Mouse (Mus musculus) layer of hippocampus, postnatal 14 days (tissue): ENCODE results near the gene Tuba1b. TPM values are rescaled to one million over a fixed set of nuclear protein-coding genes. Genes with fewer than 3 reads are reported as not detected.
"Not testable (repeated sequence)": the region's sequence is repeated elsewhere in the genome, so short reads cannot be mapped to it uniquely, and the experiment has no call there.

Experiments
- DNase-seq, 2 experiments: peaks; one replicate each; pipeline ENCODE4 v3.0.0; 2021 to 2022; ENCODE audit warnings: low spot score in 2 of 2, mixed read lengths in 1 of 2
- total RNA-seq, 2 experiments: library from RNA; stranded (reverse); gene quantifications; 2 replicates each; pipeline ENCODE4 v1.2.3; 2021

Tuba1b gene
- total RNA-seq, 2 experiments from 2014 or later: 661 to 671 TPM

GRCm38 (mm10) chr15:98954425-98955253 is 20.3 kb upstream of the Tuba1b start:
- peak; percentile 59 to 65 for DNase-seq

DNA sequence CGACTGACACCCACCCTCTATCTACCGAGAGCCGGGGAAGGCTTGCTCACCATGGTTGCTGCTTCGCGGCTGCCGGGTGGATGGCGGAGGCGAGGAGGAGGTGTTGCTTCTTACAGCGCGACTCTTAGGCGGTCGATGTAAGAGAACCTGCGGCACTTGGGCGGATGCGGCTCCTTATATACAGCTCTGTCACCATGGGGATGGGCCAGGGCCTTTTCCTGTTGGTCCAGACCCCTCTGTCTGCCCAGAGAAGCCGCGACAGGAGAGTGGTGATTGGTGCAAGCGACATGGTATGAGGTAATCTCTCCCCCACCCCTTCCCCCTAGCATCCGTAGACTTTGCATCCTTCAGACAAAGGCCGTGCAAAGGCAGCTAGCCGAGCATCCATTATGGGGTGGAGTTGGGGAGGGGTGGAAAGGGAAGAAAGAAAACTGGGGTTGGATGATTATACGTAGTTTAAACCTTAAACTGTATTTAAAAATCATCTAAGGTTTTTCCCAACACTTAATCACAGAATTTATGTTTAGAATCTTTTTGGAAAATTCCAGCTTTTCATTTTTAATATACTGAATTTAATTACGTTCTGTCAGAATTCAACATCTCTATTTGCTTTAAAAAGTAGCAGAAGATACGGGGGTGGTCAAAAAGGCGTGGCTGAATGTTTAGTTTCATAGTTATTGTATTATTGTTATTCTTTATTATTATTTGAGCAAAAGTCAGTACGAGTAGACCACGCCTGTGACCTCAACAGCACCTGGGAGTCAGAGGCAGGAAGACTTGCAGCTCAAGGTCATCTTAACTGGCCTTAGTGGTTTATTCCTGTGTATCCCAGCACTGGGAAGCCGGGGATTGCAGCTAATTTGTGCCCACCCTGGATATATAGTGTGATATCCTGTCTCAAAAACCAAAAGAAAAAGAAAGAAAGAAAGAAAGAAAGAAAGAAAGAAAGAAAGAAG is 19.3 kb upstream of the Tuba1b start, which contains the start of the genes Gm49450 and Tuba1a:
Gm49450 (minus strand) TSS at position 151 of the 956 bp plus-strand sequence.
Tuba1a (minus strand) TSS at position 303 of the 956 bp plus-strand sequence.
- peak; percentile 96 to 98 for DNase-seq

GRCm38 (mm10) chr15:98952751-98953400 is 18.5 kb upstream of the Tuba1b start:
- peak; percentile 39 to 61 for DNase-seq

DNA sequence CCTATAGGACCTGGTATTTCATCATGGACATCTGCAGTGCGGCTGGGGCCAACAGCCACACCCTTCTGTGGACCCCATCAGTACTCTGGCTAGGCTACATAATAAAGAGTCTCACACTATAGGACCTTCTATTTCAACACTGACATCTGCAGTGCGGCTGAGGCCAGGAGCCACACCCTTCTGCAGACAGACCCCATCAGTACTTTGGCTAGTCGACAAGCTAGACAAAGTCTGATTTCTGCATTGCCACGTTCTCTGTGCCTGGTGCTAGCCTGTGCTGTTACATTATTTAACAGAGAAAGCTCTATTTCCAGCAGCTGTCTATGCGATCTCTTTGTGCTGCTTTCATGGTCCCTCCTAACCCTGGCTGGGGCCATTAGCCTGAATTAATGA is 17.7 kb upstream of the Tuba1b start:
- no peak for DNase-seq

- not testable (repeated sequence) for DNase-seq
Observed at GRCm38 (mm10) chr15:98951122-98952062, 17.0 kb upstream of the Tuba1b start.

DNA sequence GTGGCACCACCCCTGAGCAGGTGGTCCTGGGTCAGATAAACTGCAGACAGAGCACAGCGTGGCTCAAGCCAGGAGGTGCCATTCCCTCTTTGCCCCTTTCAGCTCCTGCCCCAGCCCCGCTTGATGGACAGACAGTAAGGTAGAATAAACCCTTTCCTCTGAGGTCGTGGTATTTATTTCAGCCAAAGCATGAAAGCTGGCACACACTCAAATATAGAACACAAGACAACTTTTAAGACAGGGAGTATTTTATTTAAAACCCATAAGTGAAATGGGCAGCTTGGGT is 15.2 kb upstream of the Tuba1b start:
- DNase-seq: no peak

DNA sequence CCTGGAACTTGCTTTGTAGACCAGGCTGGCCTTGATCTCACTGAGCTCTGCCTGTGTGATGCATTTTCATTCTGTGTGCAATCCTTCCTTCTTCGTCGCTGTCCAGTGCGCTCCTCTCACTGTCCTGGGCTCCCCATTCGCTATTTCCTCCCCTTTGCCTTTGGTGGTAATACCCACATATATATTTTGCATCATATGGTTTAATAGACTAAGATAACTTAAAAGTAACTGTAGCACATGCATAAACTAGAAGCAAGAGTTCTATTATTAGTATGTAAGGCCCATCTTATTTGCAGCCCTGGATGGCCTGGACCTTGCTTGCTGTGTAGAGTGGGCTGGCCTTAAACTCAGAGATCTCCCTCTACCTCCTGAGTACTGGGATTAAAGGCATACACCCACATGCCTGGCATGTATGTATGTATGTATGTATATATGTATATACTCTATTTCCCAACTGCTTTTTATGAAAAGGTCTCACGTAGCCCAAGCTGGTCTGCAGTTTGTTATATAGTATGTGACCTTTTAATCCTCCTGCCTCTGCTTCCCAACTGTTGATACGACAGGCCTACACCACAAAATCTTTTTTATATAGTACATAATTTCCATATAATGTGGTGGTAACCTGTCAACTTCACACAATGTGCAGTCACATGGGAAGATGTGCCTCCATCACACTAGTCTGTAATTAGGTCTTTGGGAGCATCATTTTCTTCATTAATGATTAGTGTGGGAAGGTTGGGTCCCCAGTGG is 14.7 kb upstream of the Tuba1b start:
- no peak for DNase-seq

DNA sequence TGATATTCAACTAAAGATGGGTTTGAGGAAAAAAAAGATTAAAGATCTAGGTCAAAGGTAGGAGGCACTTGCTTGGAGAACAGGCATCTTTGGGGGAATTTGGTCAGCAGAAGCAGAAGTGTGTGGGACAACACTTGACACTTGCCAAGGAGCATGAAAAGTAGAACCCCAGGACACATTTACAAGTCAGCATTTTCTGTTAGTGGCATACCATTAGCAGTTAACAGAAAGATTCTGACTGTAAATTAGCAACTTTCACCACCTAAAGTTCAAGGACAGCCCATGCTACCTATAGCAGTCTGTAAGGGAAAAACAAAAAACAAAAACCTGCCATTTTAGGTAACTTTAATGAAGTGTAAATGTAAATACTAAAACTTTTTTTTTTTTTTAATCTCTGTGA is 14.0 kb upstream of the Tuba1b start:
- no peak for DNase-seq

- DNase-seq: no peak
Observed at GRCm38 (mm10) chr15:98947884-98948283, 13.5 kb upstream of the Tuba1b start.

- DNase-seq: no peak
Observed at GRCm38 (mm10) chr15:98943133-98943532, 8.8 kb upstream of the Tuba1b start.

DNA sequence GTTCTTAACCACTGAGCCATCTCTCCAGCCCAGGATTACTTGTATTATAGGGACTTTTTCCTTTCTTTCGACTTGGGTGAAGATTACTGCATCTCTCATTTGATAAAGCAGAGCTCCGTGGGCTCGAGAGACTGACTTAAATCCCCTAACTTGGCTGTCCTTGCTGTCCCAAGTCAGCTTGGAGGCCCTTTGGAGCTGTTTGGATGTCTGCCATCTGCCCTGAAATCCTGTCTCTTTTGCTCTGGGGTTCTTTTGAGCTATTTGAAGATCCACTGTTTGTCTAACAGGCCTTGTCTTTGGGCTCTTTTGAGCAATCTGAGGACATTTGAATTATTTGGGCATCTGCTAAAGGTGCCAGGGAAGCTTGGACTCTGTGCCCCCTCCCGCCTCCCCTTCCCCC is 7.7 kb upstream of the Tuba1b start:
- DNase-seq: no peak

GRCm38 (mm10) chr15:98941539-98941938 is 7.2 kb upstream of the Tuba1b start:
- DNase-seq: no peak

GRCm38 (mm10) chr15:98940816-98941215 is 6.5 kb upstream of the Tuba1b start:
- DNase-seq: no peak

DNA sequence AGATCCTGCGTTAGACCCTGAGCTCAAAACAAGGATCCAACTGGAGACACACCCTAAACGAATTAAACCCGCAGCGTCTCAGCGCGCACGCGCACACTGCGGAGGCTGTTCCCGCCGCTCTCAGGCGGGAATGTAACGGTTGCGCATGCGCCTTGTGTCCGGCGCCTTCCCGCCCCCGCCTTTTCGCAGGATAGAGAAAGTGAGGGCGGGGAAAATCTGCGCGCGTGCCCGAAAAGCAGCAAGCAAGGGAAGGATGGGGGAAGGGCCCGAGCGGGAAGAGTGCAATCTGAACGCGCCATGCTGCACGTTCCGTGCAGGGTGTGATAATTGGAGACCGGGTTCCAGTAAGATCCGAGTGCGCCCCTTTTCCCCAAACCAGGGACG is 540 bp downstream of the Tuba1b start:
- peak; percentile 91 to 97 for DNase-seq

- DNase-seq: not testable (repeated sequence)
Observed at GRCm38 (mm10) chr15:98933004-98933671, 1.2 kb downstream of the Tuba1b start.

DNA sequence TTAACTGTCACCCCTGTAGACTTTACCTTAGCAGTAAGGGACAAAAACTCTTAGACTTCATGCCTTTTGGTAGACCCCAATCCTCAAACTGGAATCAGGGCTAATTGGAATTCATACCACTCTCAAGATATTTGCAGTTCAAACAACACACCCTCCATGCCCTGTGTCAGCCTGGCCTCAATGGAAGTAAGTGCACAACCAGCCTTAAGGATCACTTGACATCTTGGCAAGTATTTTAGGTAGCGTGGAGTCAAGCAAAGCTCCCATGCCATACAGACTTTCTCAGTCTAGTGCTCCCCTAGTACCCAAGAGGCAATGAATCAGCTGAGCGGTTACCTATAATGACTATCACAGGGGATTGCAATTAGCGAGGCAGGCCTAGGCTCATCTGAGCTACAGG is 3.4 kb downstream of the Tuba1b start:
- DNase-seq: no peak

DNA sequence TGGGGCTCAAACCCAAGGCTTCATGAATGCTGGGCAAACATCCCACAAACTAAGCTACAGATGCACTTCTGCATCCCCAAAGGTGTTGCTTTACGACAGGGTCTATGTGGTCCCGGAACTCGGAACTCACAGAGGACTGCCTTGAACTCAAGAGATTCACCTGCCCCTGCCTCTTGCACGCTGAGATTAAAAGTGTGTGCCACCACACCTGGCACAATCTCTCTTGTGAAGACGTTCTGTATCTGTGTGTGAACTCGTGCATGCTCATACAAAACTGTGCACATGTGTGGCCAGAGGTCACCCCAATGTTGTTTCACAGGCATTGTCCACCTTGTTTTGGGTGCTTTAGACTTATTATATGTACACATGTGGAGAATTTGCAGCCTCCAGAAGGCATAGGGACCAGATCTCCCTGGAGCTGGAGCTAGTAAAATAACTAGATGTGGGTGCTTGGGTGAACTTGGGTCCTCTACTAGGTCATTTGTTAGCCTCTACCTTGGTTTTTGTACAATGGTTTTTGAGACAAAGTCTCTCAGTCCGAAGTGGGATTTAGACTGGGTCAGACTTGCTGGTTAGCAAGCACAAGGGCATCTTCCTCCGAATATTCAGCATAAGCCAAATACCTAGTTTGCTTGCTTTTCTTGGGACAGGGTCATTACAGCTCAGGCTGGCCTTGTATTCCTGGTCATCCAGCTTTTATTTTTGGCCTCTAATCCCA is 4.2 kb downstream of the Tuba1b start:
- no peak for DNase-seq

DNA sequence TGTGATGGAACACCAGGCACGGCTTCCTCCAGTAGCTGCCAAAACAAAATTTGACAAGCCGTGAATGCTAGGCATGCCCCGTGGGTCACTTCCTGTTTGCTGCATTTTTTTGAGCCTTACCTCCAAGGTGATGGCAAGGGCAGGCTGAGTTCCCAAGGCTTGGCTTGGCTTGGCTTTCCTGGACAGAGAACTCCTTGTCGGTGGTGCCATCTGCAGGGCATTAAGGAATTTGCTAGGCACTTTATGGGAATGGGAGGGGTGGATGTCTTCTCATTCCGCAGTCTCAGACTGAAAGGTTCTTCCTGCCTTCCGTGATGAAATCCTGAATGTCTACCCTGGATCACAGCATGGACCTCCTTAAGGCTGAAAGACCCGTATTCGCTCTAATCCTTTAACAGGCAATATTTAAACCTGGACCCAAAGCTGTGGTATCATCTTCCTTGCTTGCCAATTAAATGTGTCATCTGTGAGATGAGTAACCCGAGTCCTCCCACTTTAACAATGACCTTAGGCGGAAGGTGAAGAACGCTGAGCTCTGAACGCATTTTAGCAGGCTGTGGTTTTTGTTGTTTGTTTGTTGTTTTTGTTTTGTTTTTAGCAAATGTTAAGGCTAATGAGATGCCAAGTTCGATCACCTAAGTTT is 5.6 kb downstream of the Tuba1b start:
- peak; percentile 64 to 75 for DNase-seq
